21 mouse cellular contexts compared by ENCODE assay signal in the genomic region with DNA sequence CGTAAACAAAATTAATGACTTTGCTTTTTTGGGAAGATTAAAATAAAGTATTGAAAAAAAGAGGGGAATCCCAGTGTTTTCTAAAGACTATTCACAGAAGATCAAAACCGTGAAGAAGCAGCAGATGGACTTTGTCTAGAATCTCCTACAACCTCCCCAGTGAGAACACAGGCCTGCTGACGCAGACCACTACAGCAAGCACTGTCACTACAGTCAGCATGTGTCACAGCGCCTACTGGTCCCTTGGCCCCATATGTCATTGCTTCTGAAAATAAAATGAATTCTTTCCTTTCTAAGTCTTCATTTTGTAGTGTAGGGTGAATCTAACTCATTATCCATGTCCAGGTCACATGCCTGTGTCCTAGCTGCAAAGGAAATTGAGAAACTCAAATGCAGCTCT.
DNase-seq lines count a peak whose midpoint lies in the region; ATAC-seq and TF ChIP-seq lines count a peak whose summit lies in the region.
"Had no signal": no experiment of that assay in that cellular context is flagged by ENCODE, and none has a peak within 500 bp of the region (broad histone marks: within the 10 kb centered on the region; RNA-seq: fewer than 3 reads in every experiment).

No protein-coding gene starts in this region.

- no peak overlapping the region for H3K27ac ChIP-seq in kidney, postnatal 0 days
- H3K27ac ChIP-seq in kidney, embryonic 14.5 days (ENCODE audit: low read depth, low read length) = no peak overlapping the region
- peak overlapping the region; percentile 42; the same call in 1 of the 2 replicates for H3K27ac ChIP-seq in neural tube, embryonic 13.5 days (replicated peaks)
- peak overlapping the region; percentile 55; the same call in 1 of the 2 replicates for H3K27ac ChIP-seq in midbrain, embryonic 15.5 days
- H3K27ac ChIP-seq: limb, embryonic 13.5 days; liver, embryonic 13.5 days; macrophage; stomach, embryonic 15.5 days had no signal

- H3K4me1 ChIP-seq in kidney, postnatal 0 days (replicated peaks; ENCODE audit: insufficient read depth, low read length) = no peaks in the 10 kb centered on the region
- no peaks in the 10 kb centered on the region for H3K4me1 ChIP-seq in kidney, embryonic 14.5 days (ENCODE audit: control insufficient read depth, insufficient read depth, low read length)
- H3K4me1 ChIP-seq in neural tube, embryonic 13.5 days (replicated peaks) = peaks cover 9% of the 10 kb centered on the region
- peaks cover 4% of the 10 kb centered on the region for H3K4me1 ChIP-seq in midbrain, embryonic 15.5 days
- H3K4me1 ChIP-seq: heart, embryonic 12.5 days; limb, embryonic 13.5 days; liver, embryonic 13.5 days; stomach, embryonic 15.5 days had no signal

- H3K4me2 ChIP-seq in kidney, postnatal 0 days (ENCODE audit: low read length) = no peak overlapping the region
- H3K4me2 ChIP-seq in kidney, embryonic 14.5 days (replicated peaks; ENCODE audit: low read depth, low read length) = no peak overlapping the region
- no peak overlapping the region for H3K4me2 ChIP-seq in neural tube, embryonic 13.5 days
- H3K4me2 ChIP-seq in midbrain, embryonic 15.5 days = no peak overlapping the region
- H3K4me2 ChIP-seq: heart, embryonic 12.5 days; limb, embryonic 13.5 days; liver, embryonic 13.5 days; stomach, embryonic 15.5 days had no signal

- no peak overlapping the region for H3K9ac ChIP-seq in kidney, postnatal 0 days (ENCODE audit: low read depth, low read length)
- no peak overlapping the region for H3K9ac ChIP-seq in kidney, embryonic 14.5 days (ENCODE audit: low read depth, low read length)
- H3K9ac ChIP-seq in neural tube, embryonic 13.5 days = no peak overlapping the region
- H3K9ac ChIP-seq in midbrain, embryonic 15.5 days = no peak overlapping the region
- H3K9ac ChIP-seq: heart, embryonic 12.5 days; limb, embryonic 13.5 days; liver, embryonic 13.5 days; stomach, embryonic 15.5 days had no signal

- WGBS in kidney, postnatal 0 days = 77% methylated on average over 4 of the region's 4 CpGs
- 85% methylated on average over 4 of the region's 4 CpGs for WGBS in kidney, embryonic 14.5 days
- WGBS in neural tube, embryonic 13.5 days = 66% methylated on average over 4 of the region's 4 CpGs
- WGBS in midbrain, embryonic 15.5 days = 64% methylated on average over 4 of the region's 4 CpGs

- no peaks in the 10 kb centered on the region for H3K9me3 ChIP-seq in kidney, postnatal 0 days (replicated peaks; ENCODE audit: low read length)
- no peaks in the 10 kb centered on the region for H3K9me3 ChIP-seq in kidney, embryonic 14.5 days (ENCODE audit: control insufficient read depth, low read length)
- H3K9me3 ChIP-seq in neural tube, embryonic 13.5 days = no peaks in the 10 kb centered on the region
- no peaks in the 10 kb centered on the region for H3K9me3 ChIP-seq in midbrain, embryonic 15.5 days
- H3K9me3 ChIP-seq: heart, embryonic 12.5 days; limb, embryonic 13.5 days; liver, embryonic 13.5 days; stomach, embryonic 15.5 days had no signal

- no peak overlapping the region for H3K4me3 ChIP-seq in kidney, postnatal 0 days (replicated peaks; ENCODE audit: low read depth, low read length)
- H3K4me3 ChIP-seq in kidney, embryonic 14.5 days (ENCODE audit: low read length) = no peak overlapping the region
- H3K4me3 ChIP-seq in neural tube, embryonic 13.5 days = no peak overlapping the region
- H3K4me3 ChIP-seq in midbrain, embryonic 15.5 days = no peak overlapping the region
- H3K4me3 ChIP-seq: heart, embryonic 12.5 days; limb, embryonic 13.5 days; liver, embryonic 13.5 days; stomach, embryonic 15.5 days had no signal

- H3K36me3 ChIP-seq in kidney, postnatal 0 days (ENCODE audit: insufficient read depth, low read length) = no peaks in the 10 kb centered on the region
- no peaks in the 10 kb centered on the region for H3K36me3 ChIP-seq in kidney, embryonic 14.5 days (ENCODE audit: control insufficient read depth, insufficient read depth, low read length)
- H3K36me3 ChIP-seq in neural tube, embryonic 13.5 days = no peaks in the 10 kb centered on the region
- H3K36me3 ChIP-seq in midbrain, embryonic 15.5 days (replicated peaks) = no peaks in the 10 kb centered on the region
- H3K36me3 ChIP-seq: heart, embryonic 12.5 days; limb, embryonic 13.5 days; liver, embryonic 13.5 days; stomach, embryonic 15.5 days had no signal

- no peak for DNase-seq in cerebellum, adult 18-20 months
- peak; percentile 7 for DNase-seq in kidney, postnatal 0 days (ENCODE audit: low spot score)
- DNase-seq in neural tube, embryonic 10.5 days (ENCODE audit: extremely low spot score, low spot score) = no peak
- no peak for DNase-seq in T-cell, adult 2 months (ENCODE audit: low spot score)
- DNase-seq: adrenal gland, postnatal 25 days; cerebellum, adult 8-10 months; heart, postnatal 14 days; kidney, adult 2 months; kidney, postnatal 36 days; liver, embryonic 13.5 days; right cerebral cortex, postnatal 25 days; thymus, adult 2 months had no signal

- no peak for TF ChIP-seq CTCF in kidney, postnatal 0 days (IDR thresholded peaks at IDR 0.05; ENCODE audit: low read depth)

- peak; percentile 70 for ATAC-seq in cerebellum, adult (ENCODE audit: insufficient number of reproducible peaks, low FRiP score, low TSS enrichment)
- no peak for ATAC-seq in kidney, postnatal 0 days (replicated peaks; ENCODE audit: low FRiP score, low read depth)
- no peak for ATAC-seq in kidney, embryonic 14.5 days (ENCODE audit: low FRiP score, low TSS enrichment)
- 0 out of 2 replicates have a peak, but pooled peaks have one; percentile 47 for ATAC-seq in neural tube, embryonic 13.5 days (ENCODE audit: low read depth)
- ATAC-seq in midbrain, embryonic 15.5 days (replicated peaks) = peak; percentile 65
- ATAC-seq: Patski had no signal

- no peaks in the 10 kb centered on the region for H3K27me3 ChIP-seq in kidney, postnatal 0 days (ENCODE audit: insufficient read depth, low read length)
- H3K27me3 ChIP-seq in kidney, embryonic 14.5 days (ENCODE audit: control insufficient read depth, insufficient read depth, low read length) = no peaks in the 10 kb centered on the region
- no peaks in the 10 kb centered on the region for H3K27me3 ChIP-seq in neural tube, embryonic 13.5 days
- H3K27me3 ChIP-seq in midbrain, embryonic 15.5 days (replicated peaks) = no peaks in the 10 kb centered on the region
- H3K27me3 ChIP-seq: heart, embryonic 12.5 days; limb, embryonic 13.5 days; liver, embryonic 13.5 days; Patski; stomach, embryonic 15.5 days had no signal

Comparison
In these comparisons a context has a peak if more than half of its experiments do, and no peak if none do; other contexts are left out.
1. ATAC-seq: peak in cerebellum, adult (single experiment), neural tube, embryonic 13.5 days (single experiment) and midbrain, embryonic 15.5 days (single experiment); none in kidney, postnatal 0 days (single experiment) and kidney, embryonic 14.5 days (single experiment).
2. H3K27ac ChIP-seq: peak in neural tube, embryonic 13.5 days (single experiment) and midbrain, embryonic 15.5 days (single experiment); none in kidney, postnatal 0 days (single experiment) and kidney, embryonic 14.5 days (single experiment).